ENCODE assay signal across 8 mouse cellular contexts in genomic region chr6:91750976-91751375, GRCm38 (mm10).
DNase-seq lines count a peak whose midpoint lies in the region; ATAC-seq and TF ChIP-seq lines count a peak whose summit lies in the region.
"Had no signal": no experiment of that assay in that cellular context is flagged by ENCODE, and none has a peak within 500 bp of the region (broad histone marks: within the 10 kb centered on the region; RNA-seq: fewer than 3 reads in every experiment).

No protein-coding gene starts in this region.

- H3K9ac ChIP-seq in heart, postnatal 0 days (replicated peaks; ENCODE audit: low read depth, low read length) = no peak overlapping the region
- H3K9ac ChIP-seq: midbrain, embryonic 12.5 days had no signal

- no peak overlapping the region for H3K27ac ChIP-seq in heart, postnatal 0 days (ENCODE audit: low read depth)
- no peak overlapping the region for H3K27ac ChIP-seq in testis, adult 2 months (ENCODE audit: control insufficient read depth, insufficient read depth, low read depth, low read length)
- H3K27ac ChIP-seq: midbrain, embryonic 12.5 days had no signal

- peak; percentile 41 for TF ChIP-seq CTCF in heart, postnatal 0 days (IDR thresholded peaks at IDR 0.05; ENCODE audit: low read depth)
- TF ChIP-seq CTCF in testis, adult 2 months (IDR thresholded peaks at IDR 0.05; ENCODE audit: control insufficient read depth, insufficient read depth, insufficient replicate concordance, low read depth, low read length) = peak; percentile 28; the same call in 1 of the 2 replicates

- H3K36me3 ChIP-seq in heart, postnatal 0 days (replicated peaks; ENCODE audit: control insufficient read depth, insufficient read depth, low read length) = peaks cover 68% of the 10 kb centered on the region
- H3K36me3 ChIP-seq in testis, adult 2 months (ENCODE audit: control insufficient read depth, insufficient read depth, low read length) = no peaks in the 10 kb centered on the region

- WGBS in heart, postnatal 0 days = 71% methylated on average over 3 of the region's 3 CpGs

- no peak overlapping the region for H3K4me3 ChIP-seq in heart, postnatal 0 days (ENCODE audit: low read depth, low read length)
- H3K4me3 ChIP-seq in testis, adult 2 months (ENCODE audit: control insufficient read depth, low read depth, low read length) = no peak overlapping the region
- H3K4me3 ChIP-seq: midbrain, embryonic 12.5 days had no signal

- TF ChIP-seq EP300 in heart, postnatal 0 days (IDR thresholded peaks at IDR 0.05; ENCODE audit: low read depth) = no peak

- H3K27me3 ChIP-seq in heart, postnatal 0 days (ENCODE audit: control insufficient read depth, insufficient read depth, low read length) = no peaks in the 10 kb centered on the region
- H3K27me3 ChIP-seq in testis, adult 2 months (ENCODE audit: control insufficient read depth, insufficient read depth, low read length) = no peaks in the 10 kb centered on the region
- H3K27me3 ChIP-seq: midbrain, embryonic 12.5 days had no signal

- no peak overlapping the region for H3K4me2 ChIP-seq in heart, postnatal 0 days (ENCODE audit: low read depth, low read length)
- H3K4me2 ChIP-seq: midbrain, embryonic 12.5 days had no signal

- no peaks in the 10 kb centered on the region for H3K9me3 ChIP-seq in heart, postnatal 0 days (replicated peaks; ENCODE audit: control insufficient read depth, low read length)

- no peak for DNase-seq in heart, postnatal 0 days (ENCODE audit: low spot score)
- no peak for DNase-seq in heart, adult 18-20 months
- no peak for DNase-seq in testis, postnatal 10 days (ENCODE audit: low spot score)
- peak; percentile 14 for DNase-seq in induced T-regulatory cell, adult 2 months (ENCODE audit: low read depth)
- DNase-seq in spleen, postnatal 4 days (ENCODE audit: low spot score in 2 of 2) = no peak
- no peak for DNase-seq in right cerebral cortex, adult 2 months (ENCODE audit: low spot score in 2 of 2)

- ATAC-seq in heart, postnatal 0 days (ENCODE audit: insufficient read depth, low read depth) = no peak

- H3K4me1 ChIP-seq in heart, postnatal 0 days (ENCODE audit: control insufficient read depth, insufficient read depth) = no peaks in the 10 kb centered on the region
- H3K4me1 ChIP-seq in testis, adult 2 months (ENCODE audit: control insufficient read depth, insufficient read depth, low read length) = peaks cover 4% of the 10 kb centered on the region; the same call in 1 of the 2 replicates
- H3K4me1 ChIP-seq: midbrain, embryonic 12.5 days had no signal

- TF ChIP-seq POLR2A in testis, adult 2 months (IDR thresholded peaks at IDR 0.05; ENCODE audit: control insufficient read depth, low read depth, low read length) = no peak
